Mouse (Mus musculus): Measurements from ENCODE around the gene Meis1. TPM values are rescaled to one million over a fixed set of nuclear protein-coding genes. Genes with fewer than 3 reads are reported as not detected.

The Meis1 gene
- polyA plus RNA-seq (2014; fragmentation: Nextera tagmentation; extraction: Ambion mirVana), result 122 and 132 TPM in 2 replicates

- H3K9me3 ChIP-seq (ENCODE audit: low read depth, low read length), result no peaks in the 10 kb centered on the region
- peak; percentile 95 for ATAC-seq (ENCODE audit: insufficient read depth)
- peaks cover 18% of the 10 kb centered on the region for H3K4me1 ChIP-seq (ENCODE audit: insufficient read depth)
Observed at GRCm38 (mm10) chr11:19018489-19019203, at the start of gene Meis1. Gene Meis1 (minus strand): TSS chr11:19018985.

GRCm38 (mm10) chr11:19067334-19067733, 48.5 kb upstream of the Meis1 start:
- Histone ChIP-seq H3K4me2 (no peak overlapping the region), H3K9me3 (ENCODE audit: low read depth, low read length) (no peaks in the 10 kb centered on the region), H3K36me3 (ENCODE audit: insufficient read depth) (no peaks in the 10 kb centered on the region), H3K4me1 (ENCODE audit: insufficient read depth) (no peaks in the 10 kb centered on the region), H3K4me3 (ENCODE audit: low read depth, low read length) (no peak overlapping the region), H3K9ac (no peak overlapping the region), H3K27me3 (ENCODE audit: insufficient read depth, low read length) (no peaks in the 10 kb centered on the region), H3K27ac (ENCODE audit: low read depth) (no peak overlapping the region)
- ATAC-seq (ENCODE audit: insufficient read depth), result no peak
- 76% methylated on average over 5 of the region's 5 CpGs for WGBS
- TF ChIP-seq CTCF (IDR thresholded peaks at IDR 0.05; ENCODE audit: low read depth), result no peak
- no peak for DNase-seq

More at GRCm38 (mm10) chr11:19018489-19019203, at the start of gene Meis1:
- H3K4me2 ChIP-seq, result peak within 1 kb of the TSS; percentile 62
- WGBS, result under 1% methylated on average over 29 of the region's 29 CpGs
- no peaks in the 10 kb centered on the region for H3K27me3 ChIP-seq (ENCODE audit: insufficient read depth, low read length)
- peaks cover 24% of the 10 kb centered on the region for H3K36me3 ChIP-seq (ENCODE audit: insufficient read depth)
- peak within 1 kb of the TSS; percentile 86 for H3K9ac ChIP-seq
- 0 out of 2 replicates have a peak, but pooled peaks have one; percentile 10 for TF ChIP-seq CTCF (IDR thresholded peaks at IDR 0.05; ENCODE audit: low read depth)
- peak within 1 kb of the TSS; percentile 100 for H3K27ac ChIP-seq (ENCODE audit: low read depth)
- peak; percentile 94 for DNase-seq
- peak within 1 kb of the TSS; percentile 62 for H3K4me3 ChIP-seq (ENCODE audit: low read depth, low read length)

DNA sequence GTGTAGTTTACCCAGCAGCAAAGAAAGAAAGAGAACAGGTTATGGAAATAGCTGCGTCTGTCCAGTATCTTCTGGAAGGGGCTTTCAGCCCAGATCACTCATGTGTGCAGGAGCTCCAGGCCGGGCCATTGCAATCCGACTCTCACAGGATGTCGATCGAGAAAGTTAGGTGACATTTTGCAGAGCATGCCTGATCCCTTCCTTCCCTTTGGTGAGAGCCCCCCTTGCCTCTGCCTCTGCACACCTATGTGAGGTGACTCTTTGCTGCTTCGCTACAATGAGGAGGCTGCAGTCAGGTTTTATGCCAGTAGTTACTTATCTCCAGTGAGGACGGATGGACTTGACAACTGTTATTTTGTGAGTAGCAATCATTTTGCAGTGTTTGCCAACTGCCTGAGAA, 30.5 kb upstream of the Meis1 start:
- Histone ChIP-seq H3K9me3 (ENCODE audit: low read depth, low read length) (no peaks in the 10 kb centered on the region), H3K36me3 (ENCODE audit: insufficient read depth) (no peaks in the 10 kb centered on the region), H3K9ac (no peak overlapping the region), H3K4me2 (no peak overlapping the region), H3K27me3 (ENCODE audit: insufficient read depth, low read length) (no peaks in the 10 kb centered on the region), H3K4me1 (ENCODE audit: insufficient read depth) (no peaks in the 10 kb centered on the region), H3K4me3 (ENCODE audit: low read depth, low read length) (no peak overlapping the region), H3K27ac (ENCODE audit: low read depth) (no peak overlapping the region)
- ATAC-seq (ENCODE audit: insufficient read depth) (no peak), DNase-seq (no peak)
- no peak for TF ChIP-seq CTCF (IDR thresholded peaks at IDR 0.05; ENCODE audit: low read depth)
- 41% methylated on average over 7 of the region's 7 CpGs for WGBS

GRCm38 (mm10) chr11:19036595-19037166, 17.9 kb upstream of the Meis1 start:
- Histone ChIP-seq H3K4me3 (ENCODE audit: low read depth, low read length) (no peak overlapping the region), H3K9me3 (ENCODE audit: low read depth, low read length) (no peaks in the 10 kb centered on the region), H3K36me3 (ENCODE audit: insufficient read depth) (no peaks in the 10 kb centered on the region), H3K27me3 (ENCODE audit: insufficient read depth, low read length) (no peaks in the 10 kb centered on the region), H3K9ac (no peak overlapping the region), H3K4me1 (ENCODE audit: insufficient read depth) (no peaks in the 10 kb centered on the region), H3K4me2 (no peak overlapping the region), H3K27ac (ENCODE audit: low read depth) (no peak overlapping the region)
- no peak for TF ChIP-seq CTCF (IDR thresholded peaks at IDR 0.05; ENCODE audit: low read depth)
- 87% methylated on average over 10 of the region's 10 CpGs for WGBS
- DNase-seq (no peak), ATAC-seq (ENCODE audit: insufficient read depth) (no peak)

- H3K27me3 ChIP-seq (ENCODE audit: insufficient read depth, low read length), result no peaks in the 10 kb centered on the region
- peak; percentile 90 for DNase-seq
- H3K9me3 ChIP-seq (ENCODE audit: low read depth, low read length), result no peaks in the 10 kb centered on the region
- H3K36me3 ChIP-seq (ENCODE audit: insufficient read depth), result no peaks in the 10 kb centered on the region
- peak overlapping the region; percentile 98 for H3K4me2 ChIP-seq
- TF ChIP-seq CTCF (IDR thresholded peaks at IDR 0.05; ENCODE audit: low read depth), result no peak
- H3K27ac ChIP-seq (ENCODE audit: low read depth), result peak overlapping the region; percentile 80
- peak overlapping the region; percentile 53 for H3K4me3 ChIP-seq (ENCODE audit: low read depth, low read length)
- 0% methylated on average over 58 of the region's 58 CpGs for WGBS
- H3K4me1 ChIP-seq (ENCODE audit: insufficient read depth), result peaks cover 13% of the 10 kb centered on the region; the same call in 1 of the 2 replicates
- ATAC-seq (ENCODE audit: insufficient read depth), result peak; percentile 89
- H3K9ac ChIP-seq, result peak overlapping the region; percentile 78
Observed at GRCm38 (mm10) chr11:19026581-19027561, 8.1 kb upstream of the Meis1 start.

DNA sequence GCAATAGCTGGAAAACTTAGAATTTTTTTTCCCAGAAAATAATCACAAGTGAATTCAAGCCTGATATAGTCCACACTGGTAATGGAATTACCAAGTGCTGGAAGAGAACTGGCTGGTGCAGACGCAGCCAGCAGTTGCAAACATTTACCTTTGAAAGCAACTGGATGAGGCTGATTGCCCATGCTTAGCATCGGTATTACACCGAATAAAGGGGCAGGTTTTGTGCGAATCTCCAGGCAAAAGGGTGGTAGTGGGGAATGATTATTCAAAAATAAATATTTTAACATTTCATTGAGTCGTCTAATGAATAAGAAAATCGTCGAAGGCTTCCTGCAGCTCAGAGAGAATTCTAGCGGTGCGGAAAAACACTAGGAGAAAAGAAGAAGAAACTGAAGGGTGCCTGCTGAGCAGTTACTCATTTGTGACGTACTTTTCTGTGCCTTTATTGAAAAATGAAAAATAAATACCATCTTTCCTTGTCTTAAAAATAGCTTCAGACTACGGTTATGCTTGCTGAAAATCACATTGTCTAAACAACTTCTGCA, 7.3 kb upstream of the Meis1 start:
- Histone ChIP-seq H3K27ac (ENCODE audit: low read depth) (peak overlapping the region; percentile 80; the same call in 1 of the 2 replicates), H3K4me1 (ENCODE audit: insufficient read depth) (peaks cover 18% of the 10 kb centered on the region)

More for the DNA sequence above, 7.3 kb upstream of the Meis1 start:
- no peaks in the 10 kb centered on the region for H3K36me3 ChIP-seq (ENCODE audit: insufficient read depth)
- peak overlapping the region; percentile 98 for H3K4me2 ChIP-seq
- no peaks in the 10 kb centered on the region for H3K9me3 ChIP-seq (ENCODE audit: low read depth, low read length)
- TF ChIP-seq CTCF (IDR thresholded peaks at IDR 0.05; ENCODE audit: low read depth), result no peak
- peak overlapping the region; percentile 53 for H3K4me3 ChIP-seq (ENCODE audit: low read depth, low read length)
- ATAC-seq (ENCODE audit: insufficient read depth) (no peak), DNase-seq (peak; percentile 12)
- 6% methylated on average over 11 of the region's 11 CpGs for WGBS
- peak overlapping the region; percentile 78 for H3K9ac ChIP-seq
- no peaks in the 10 kb centered on the region for H3K27me3 ChIP-seq (ENCODE audit: insufficient read depth, low read length)
